In genomic region chr8:58510516-58510915, GRCm38 (mm10) we compare ENCODE assay signal across 16 mouse cellular contexts.
"Had no signal": no experiment of that assay in that cellular context is flagged by ENCODE, and none has a peak within 500 bp of the region (broad histone marks: within the 10 kb centered on the region; RNA-seq: fewer than 3 reads in every experiment).

No protein-coding gene starts in this region.

- ATAC-seq: liver, postnatal 0 days; lung, postnatal 0 days; midbrain, embryonic 13.5 days had no signal

- H3K27me3 ChIP-seq: liver, embryonic 15.5 days; lung, embryonic 15.5 days; megakaryocyte, embryonic 14.5 days; midbrain, embryonic 13.5 days; neural tube, embryonic 12.5 days; stomach, embryonic 15.5 days had no signal

- DNase-seq: liver, postnatal 0 days; lung, adult 2 months; lung, postnatal 14 days; lung, postnatal 36 days; right cerebral cortex, postnatal 14 days; thymus, adult 2 months; thymus, postnatal 36 days had no signal

- H3K36me3 ChIP-seq: liver, embryonic 15.5 days; lung, embryonic 15.5 days; midbrain, embryonic 13.5 days; neural tube, embryonic 12.5 days; stomach, embryonic 15.5 days had no signal

- H3K9me3 ChIP-seq: liver, embryonic 15.5 days; lung, embryonic 15.5 days; megakaryocyte, embryonic 14.5 days; midbrain, embryonic 13.5 days; neural tube, embryonic 12.5 days; stomach, embryonic 15.5 days had no signal

- H3K9ac ChIP-seq: liver, embryonic 15.5 days; liver, postnatal 0 days; lung, embryonic 15.5 days; midbrain, embryonic 13.5 days; neural tube, embryonic 12.5 days; stomach, embryonic 15.5 days had no signal

- H3K4me3 ChIP-seq: liver, embryonic 15.5 days; lung, embryonic 15.5 days; megakaryocyte, embryonic 14.5 days; midbrain, embryonic 13.5 days; neural tube, embryonic 12.5 days; stomach, embryonic 15.5 days had no signal

- H3K4me2 ChIP-seq: liver, embryonic 15.5 days; lung, embryonic 15.5 days; midbrain, embryonic 13.5 days; neural tube, embryonic 12.5 days; stomach, embryonic 15.5 days had no signal

- H3K4me1 ChIP-seq: liver, embryonic 15.5 days; lung, embryonic 15.5 days; megakaryocyte, embryonic 14.5 days; midbrain, embryonic 13.5 days; neural tube, embryonic 12.5 days; stomach, embryonic 15.5 days had no signal

- H3K27ac ChIP-seq: liver, embryonic 15.5 days; lung, embryonic 15.5 days; macrophage; midbrain, embryonic 13.5 days; neural tube, embryonic 12.5 days; stomach, embryonic 15.5 days; stomach, postnatal 0 days had no signal
